Mouse (Mus musculus) E14TG2a.4 (cell line): ENCODE data around the gene Cnpy4.

ENCODE experiments used
- CTCF ChIP-seq: conservative IDR thresholded peaks from 2 replicates; pipeline ENCODE4 v1.5.1; 2014; ENCODE audit warnings: low read length
- POU5F1 ChIP-seq: IDR thresholded peaks from 2 replicates; pipeline ENCODE4 v1.6.1; 2014; ENCODE audit warnings: low read length, borderline replicate concordance

DNA sequence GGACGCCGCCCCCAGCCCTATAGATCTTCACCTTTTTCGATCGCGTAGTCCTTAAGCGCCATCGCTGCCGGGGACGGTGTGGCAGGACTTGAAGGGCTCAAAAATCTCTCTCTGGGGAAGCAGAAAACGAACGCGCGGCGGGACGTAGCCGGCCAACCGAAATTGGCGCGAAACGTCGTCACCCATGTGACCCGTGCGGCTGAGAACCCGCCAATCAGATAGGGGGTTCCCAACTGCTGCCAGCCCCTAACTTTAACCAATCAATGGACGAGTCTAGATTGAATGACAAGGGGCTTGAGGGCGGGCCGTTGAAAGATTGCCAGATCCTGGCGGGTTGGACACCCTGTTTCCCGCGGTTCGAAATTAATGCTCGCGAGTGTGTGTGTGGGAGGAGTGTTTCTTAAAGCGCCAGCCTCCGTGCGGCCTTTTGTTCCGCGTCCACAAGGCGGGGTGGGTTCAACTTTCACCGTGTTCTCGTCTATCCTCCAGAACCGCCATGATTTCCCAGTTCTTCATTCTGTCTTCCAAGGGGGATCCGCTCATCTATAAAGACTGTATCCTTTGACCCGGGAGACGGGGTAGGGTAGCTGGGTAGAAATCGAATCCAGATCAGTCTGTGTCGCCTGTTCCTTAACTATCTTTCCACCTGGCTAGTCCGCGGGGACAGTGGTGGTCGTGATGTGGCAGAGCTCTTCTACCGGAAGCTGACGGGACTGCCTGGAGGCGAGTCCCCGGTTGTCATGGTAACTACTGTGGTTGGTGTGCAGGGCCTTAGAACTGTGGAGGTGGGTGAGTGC is 15.4 kb upstream of the Cnpy4 start, which contains the start of the genes Ap4m1 and Mcm7:
- TF ChIP-seq CTCF = no peak
- no peak for TF ChIP-seq POU5F1
